Mouse (Mus musculus) ovary, postnatal 36 days (tissue): ENCODE measurements around the gene Rcbtb2.

ENCODE experiments used
- DNase-seq: peaks from one replicate; pipeline ENCODE4 v3.0.0; 2022; ENCODE audit warnings: low spot score, mixed read lengths

Rcbtb2 gene

GRCm38 (mm10) chr14:73148125-73148524, 25.3 kb downstream of the Rcbtb2 start:
- no peak for DNase-seq

GRCm38 (mm10) chr14:73161303-73161702, 38.5 kb downstream of the Rcbtb2 start:
- no peak for DNase-seq

- no peak for DNase-seq
Measured at GRCm38 (mm10) chr14:73162192-73162800, 39.5 kb downstream of the Rcbtb2 start.

GRCm38 (mm10) chr14:73163363-73163998, 40.6 kb downstream of the Rcbtb2 start:
- DNase-seq, result no peak

- DNase-seq, result no peak
Measured at GRCm38 (mm10) chr14:73165136-73165535, 42.3 kb downstream of the Rcbtb2 start.

- DNase-seq, result no peak
Measured at GRCm38 (mm10) chr14:73168605-73169004, 45.8 kb downstream of the Rcbtb2 start.

GRCm38 (mm10) chr14:73169926-73170844, 47.3 kb downstream of the Rcbtb2 start:
- DNase-seq, result no peak

- DNase-seq, result no peak
Measured at GRCm38 (mm10) chr14:73172196-73173011, 49.6 kb downstream of the Rcbtb2 start.

GRCm38 (mm10) chr14:73173662-73174061, 50.8 kb downstream of the Rcbtb2 start:
- DNase-seq, result no peak

GRCm38 (mm10) chr14:73174091-73174995, 51.5 kb downstream of the Rcbtb2 start:
- DNase-seq, result no peak

- no peak for DNase-seq
Measured at GRCm38 (mm10) chr14:73175031-73175430, 52.2 kb downstream of the Rcbtb2 start.

- no peak for DNase-seq
Measured at GRCm38 (mm10) chr14:73175814-73176213, 53.0 kb downstream of the Rcbtb2 start.

- DNase-seq, result no peak
Measured at GRCm38 (mm10) chr14:73176266-73176665, 53.4 kb downstream of the Rcbtb2 start.

- no peak for DNase-seq
Measured at GRCm38 (mm10) chr14:73177961-73178360, 55.1 kb downstream of the Rcbtb2 start.

- DNase-seq, result no peak
Measured at GRCm38 (mm10) chr14:73179221-73179681, 56.4 kb downstream of the Rcbtb2 start.

- no peak for DNase-seq
Measured at GRCm38 (mm10) chr14:73180671-73181070, 57.8 kb downstream of the Rcbtb2 start.

GRCm38 (mm10) chr14:73181144-73181543, 58.3 kb downstream of the Rcbtb2 start:
- DNase-seq, result no peak

- DNase-seq, result no peak
Measured at GRCm38 (mm10) chr14:73186875-73187274, 64.0 kb downstream of the Rcbtb2 start.

GRCm38 (mm10) chr14:73199058-73199457, 76.2 kb downstream of the Rcbtb2 start:
- DNase-seq, result no peak

GRCm38 (mm10) chr14:73201447-73201846, 78.6 kb downstream of the Rcbtb2 start:
- DNase-seq, result no peak

- no peak for DNase-seq
Measured at GRCm38 (mm10) chr14:73204016-73204415, 81.2 kb downstream of the Rcbtb2 start.
